Mouse (Mus musculus): ENCODE measurements at regions not wholly inside any gene's neighbourhood (a gene's known extent, or its start where the extent isn't known, plus 50 kb on each side); places are given as distances from the start of the nearest gene placed in this dataset.

- no peaks in the 10 kb centered on the region for H3K27me3 ChIP-seq
- no peak overlapping the region for H3K4me3 ChIP-seq (replicated peaks)
- H3K4me2 ChIP-seq = no peak overlapping the region
- H3K4me1 ChIP-seq (replicated peaks) = no peaks in the 10 kb centered on the region
- 77% methylated on average over 3 of the region's 3 CpGs for WGBS
- H3K27ac ChIP-seq = no peak overlapping the region
- ATAC-seq (ENCODE audit: insufficient number of reproducible peaks, insufficient read depth, low FRiP score, low TSS enrichment, low read depth) = no peak
- no peak overlapping the region for H3K9ac ChIP-seq (replicated peaks)
- H3K36me3 ChIP-seq = no peaks in the 10 kb centered on the region
- H3K9me3 ChIP-seq = no peaks in the 10 kb centered on the region
Measured at GRCm38 (mm10) chr14:9338220-9338619, 672.2 kb upstream of the 4930452B06Rik start.

- Histone ChIP-seq H3K4me3 (replicated peaks) (no peak overlapping the region), H3K4me2 (no peak overlapping the region), H3K9ac (replicated peaks) (no peak overlapping the region), H3K9me3 (no peaks in the 10 kb centered on the region), H3K36me3 (no peaks in the 10 kb centered on the region), H3K4me1 (replicated peaks) (no peaks in the 10 kb centered on the region), H3K27ac (no peak overlapping the region), H3K27me3 (no peaks in the 10 kb centered on the region)
- ATAC-seq (ENCODE audit: insufficient number of reproducible peaks, insufficient read depth, low FRiP score, low TSS enrichment, low read depth) = no peak
- WGBS = 86% methylated on average over 3 of the region's 3 CpGs
Measured at GRCm38 (mm10) chr14:9337107-9337506, 671.1 kb upstream of the 4930452B06Rik start.

GRCm38 (mm10) chr14:9331593-9331992 lies 665.6 kb upstream of the 4930452B06Rik start:
- H3K36me3 ChIP-seq = no peaks in the 10 kb centered on the region
- H3K9ac ChIP-seq (replicated peaks) = no peak overlapping the region
- 68% methylated on average over 3 of the region's 3 CpGs for WGBS
- no peak for ATAC-seq (ENCODE audit: insufficient number of reproducible peaks, insufficient read depth, low FRiP score, low TSS enrichment, low read depth)
- H3K27me3 ChIP-seq = no peaks in the 10 kb centered on the region
- no peaks in the 10 kb centered on the region for H3K4me1 ChIP-seq (replicated peaks)
- H3K9me3 ChIP-seq = no peaks in the 10 kb centered on the region
- H3K4me2 ChIP-seq = no peak overlapping the region
- no peak overlapping the region for H3K4me3 ChIP-seq (replicated peaks)
- H3K27ac ChIP-seq = no peak overlapping the region

DNA sequence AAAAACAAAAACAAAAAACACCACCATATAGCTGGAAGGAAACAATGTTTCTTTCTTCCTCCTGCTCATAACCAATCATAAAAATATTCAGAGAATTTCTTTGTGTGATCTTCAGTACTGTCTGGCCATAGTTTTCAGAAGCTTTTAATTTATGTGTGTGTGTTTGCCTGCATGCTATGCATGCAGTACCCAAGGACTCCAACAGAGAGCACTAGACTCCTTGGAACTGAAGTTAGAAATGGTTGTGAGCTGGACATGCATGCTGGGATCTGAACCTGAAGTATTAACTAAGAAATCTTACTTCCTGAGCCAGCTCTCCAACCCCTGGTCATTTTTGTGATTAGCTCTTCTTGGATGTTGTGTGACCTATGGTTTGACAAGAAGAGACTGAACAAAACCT lies 664.7 kb upstream of the 4930452B06Rik start:
- ATAC-seq (ENCODE audit: insufficient number of reproducible peaks, insufficient read depth, low FRiP score, low TSS enrichment, low read depth) = no peak
- H3K9ac ChIP-seq (replicated peaks) = no peak overlapping the region
- no peaks in the 10 kb centered on the region for H3K4me1 ChIP-seq (replicated peaks)
- no peaks in the 10 kb centered on the region for H3K36me3 ChIP-seq
- no peak overlapping the region for H3K27ac ChIP-seq
- H3K9me3 ChIP-seq = no peaks in the 10 kb centered on the region
- no peak overlapping the region for H3K4me3 ChIP-seq (replicated peaks)
- no peak overlapping the region for H3K4me2 ChIP-seq
- no peaks in the 10 kb centered on the region for H3K27me3 ChIP-seq

GRCm38 (mm10) chr14:9329839-9330485 lies 663.9 kb upstream of the 4930452B06Rik start:
- H3K27ac ChIP-seq = no peak overlapping the region
- WGBS = 88% methylated on average over 12 of the region's 12 CpGs
- no peak overlapping the region for H3K4me2 ChIP-seq
- ATAC-seq (ENCODE audit: insufficient number of reproducible peaks, insufficient read depth, low FRiP score, low TSS enrichment, low read depth) = no peak
- no peaks in the 10 kb centered on the region for H3K36me3 ChIP-seq
- H3K9me3 ChIP-seq = no peaks in the 10 kb centered on the region
- H3K9ac ChIP-seq (replicated peaks) = no peak overlapping the region
- no peak overlapping the region for H3K4me3 ChIP-seq (replicated peaks)
- no peaks in the 10 kb centered on the region for H3K27me3 ChIP-seq
- H3K4me1 ChIP-seq (replicated peaks) = no peaks in the 10 kb centered on the region

DNA sequence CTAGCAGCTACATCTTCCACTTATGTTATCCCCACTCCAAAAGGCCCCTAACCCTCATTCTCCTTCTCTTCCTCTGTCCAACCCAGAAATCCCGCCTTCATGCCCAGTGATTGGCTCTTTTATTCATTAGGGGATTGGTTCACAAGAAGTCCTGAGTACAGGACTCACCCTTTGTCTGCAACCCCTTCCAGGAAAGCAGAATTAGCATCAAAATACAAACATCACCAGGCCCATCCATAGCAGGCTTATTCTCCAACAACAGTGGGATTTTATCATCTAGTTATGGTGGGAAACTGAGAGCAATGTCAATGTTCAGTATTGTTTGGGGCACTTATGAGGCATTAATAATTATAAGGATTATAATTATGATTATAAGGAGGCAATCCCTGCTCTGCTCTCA lies 661.3 kb upstream of the 4930452B06Rik start:
- Histone ChIP-seq H3K4me1 (replicated peaks) (no peaks in the 10 kb centered on the region), H3K27me3 (no peaks in the 10 kb centered on the region), H3K27ac (no peak overlapping the region), H3K9ac (replicated peaks) (no peak overlapping the region), H3K4me3 (replicated peaks) (no peak overlapping the region), H3K4me2 (no peak overlapping the region), H3K9me3 (no peaks in the 10 kb centered on the region), H3K36me3 (no peaks in the 10 kb centered on the region)
- 97% methylated on average over 1 of the region's 1 CpGs for WGBS
- no peak for ATAC-seq (ENCODE audit: insufficient number of reproducible peaks, insufficient read depth, low FRiP score, low TSS enrichment, low read depth)

DNA sequence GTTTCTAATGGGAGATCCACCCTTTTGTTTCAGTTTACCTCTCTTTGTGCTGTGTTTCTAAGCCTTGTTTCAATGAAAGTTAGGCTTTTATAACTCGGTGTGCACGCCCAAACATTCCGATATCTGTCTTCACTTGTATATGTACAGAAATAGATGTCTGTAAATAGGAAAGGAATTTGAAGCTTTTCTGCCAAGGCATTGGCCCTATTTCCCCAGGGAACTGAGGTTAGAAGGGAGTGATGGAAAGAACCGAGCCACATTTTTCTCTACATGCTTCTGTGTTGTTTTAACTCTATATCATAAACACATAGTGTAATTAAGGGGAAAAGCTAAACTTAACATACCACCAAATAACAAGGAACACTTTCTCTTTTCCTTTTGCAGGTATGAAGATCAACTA lies 653.8 kb upstream of the 4930452B06Rik start:
- Histone ChIP-seq H3K9me3 (no peaks in the 10 kb centered on the region), H3K4me3 (replicated peaks) (no peak overlapping the region), H3K36me3 (no peaks in the 10 kb centered on the region), H3K9ac (replicated peaks) (no peak overlapping the region), H3K4me2 (no peak overlapping the region), H3K27me3 (no peaks in the 10 kb centered on the region), H3K27ac (no peak overlapping the region), H3K4me1 (replicated peaks) (no peaks in the 10 kb centered on the region; the same call in 1 of the 2 replicates)
- no peak for ATAC-seq (ENCODE audit: insufficient number of reproducible peaks, insufficient read depth, low FRiP score, low TSS enrichment, low read depth)
- WGBS = 61% methylated on average over 4 of the region's 4 CpGs

GRCm38 (mm10) chr14:9318796-9319465 lies 652.9 kb upstream of the 4930452B06Rik start:
- no peak for ATAC-seq (ENCODE audit: insufficient number of reproducible peaks, insufficient read depth, low FRiP score, low TSS enrichment, low read depth)
- H3K27ac ChIP-seq = no peak overlapping the region
- H3K27me3 ChIP-seq = no peaks in the 10 kb centered on the region
- no peak overlapping the region for H3K9ac ChIP-seq (replicated peaks)
- no peaks in the 10 kb centered on the region for H3K36me3 ChIP-seq
- H3K9me3 ChIP-seq = no peaks in the 10 kb centered on the region
- H3K4me3 ChIP-seq (replicated peaks) = no peak overlapping the region
- no peak overlapping the region for H3K4me2 ChIP-seq
- no peaks in the 10 kb centered on the region; the same call in 1 of the 2 replicates for H3K4me1 ChIP-seq (replicated peaks)
- 88% methylated on average over 2 of the region's 2 CpGs for WGBS

GRCm38 (mm10) chr14:9315224-9315623 lies 649.2 kb upstream of the 4930452B06Rik start:
- Histone ChIP-seq H3K27ac (no peak overlapping the region), H3K9me3 (no peaks in the 10 kb centered on the region), H3K4me1 (replicated peaks) (no peaks in the 10 kb centered on the region; the same call in 1 of the 2 replicates), H3K4me2 (no peak overlapping the region), H3K27me3 (no peaks in the 10 kb centered on the region), H3K36me3 (no peaks in the 10 kb centered on the region), H3K9ac (replicated peaks) (no peak overlapping the region), H3K4me3 (replicated peaks) (no peak overlapping the region)
- 57% methylated on average over 3 of the region's 3 CpGs for WGBS
- no peak for ATAC-seq (ENCODE audit: insufficient number of reproducible peaks, insufficient read depth, low FRiP score, low TSS enrichment, low read depth)

- 71% methylated on average over 1 of the region's 1 CpGs for WGBS
- no peak for ATAC-seq (ENCODE audit: insufficient number of reproducible peaks, insufficient read depth, low FRiP score, low TSS enrichment, low read depth)
- H3K4me2 ChIP-seq = no peak overlapping the region
Measured at GRCm38 (mm10) chr14:9296145-9296544, 630.1 kb upstream of the 4930452B06Rik start.

DNA sequence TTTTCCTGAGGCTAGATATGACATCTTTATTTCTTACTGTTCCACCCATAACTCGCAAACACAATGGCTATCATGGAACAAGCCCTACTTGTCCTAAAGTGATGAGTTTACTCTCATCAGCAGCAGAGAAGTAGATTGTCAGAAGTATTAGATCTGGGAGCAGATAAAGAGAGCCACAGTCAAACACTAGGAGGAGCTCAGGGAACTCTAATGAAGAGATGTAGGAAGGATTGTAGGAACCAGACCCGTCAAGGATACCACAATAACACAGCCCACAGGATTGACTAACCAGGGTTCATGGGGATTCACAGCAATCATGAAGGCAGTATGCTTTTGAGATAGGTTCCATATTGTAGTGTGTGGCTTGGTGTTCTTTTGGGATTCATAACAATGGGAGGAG lies 628.5 kb upstream of the 4930452B06Rik start:
- Histone ChIP-seq H3K4me1 (replicated peaks) (no peaks in the 10 kb centered on the region), H3K9ac (replicated peaks) (no peak overlapping the region), H3K27ac (no peak overlapping the region), H3K9me3 (no peaks in the 10 kb centered on the region), H3K4me3 (replicated peaks) (no peak overlapping the region), H3K36me3 (no peaks in the 10 kb centered on the region), H3K27me3 (no peaks in the 10 kb centered on the region), H3K4me2 (no peak overlapping the region)
- 76% methylated on average over 2 of the region's 2 CpGs for WGBS
- ATAC-seq (ENCODE audit: insufficient number of reproducible peaks, insufficient read depth, low FRiP score, low TSS enrichment, low read depth) = no peak

More at GRCm38 (mm10) chr14:9296145-9296544, 630.1 kb upstream of the 4930452B06Rik start:
- H3K27me3 ChIP-seq = no peaks in the 10 kb centered on the region
- H3K27ac ChIP-seq = no peak overlapping the region
- H3K4me3 ChIP-seq (replicated peaks) = no peak overlapping the region
- H3K4me1 ChIP-seq (replicated peaks) = no peaks in the 10 kb centered on the region
- H3K9me3 ChIP-seq = no peaks in the 10 kb centered on the region; the same call in 1 of the 2 replicates
- no peaks in the 10 kb centered on the region for H3K36me3 ChIP-seq
- H3K9ac ChIP-seq (replicated peaks) = no peak overlapping the region

- WGBS = 81% methylated on average over 1 of the region's 1 CpGs
Measured at GRCm38 (mm10) chr14:9288103-9288502, 622.1 kb upstream of the 4930452B06Rik start.

More at GRCm38 (mm10) chr14:9288103-9288502, 622.1 kb upstream of the 4930452B06Rik start:
- no peak overlapping the region for H3K9ac ChIP-seq (replicated peaks)
- no peaks in the 10 kb centered on the region for H3K9me3 ChIP-seq
- no peaks in the 10 kb centered on the region for H3K27me3 ChIP-seq
- no peak for ATAC-seq (ENCODE audit: insufficient number of reproducible peaks, insufficient read depth, low FRiP score, low TSS enrichment, low read depth)
- H3K4me2 ChIP-seq = no peak overlapping the region
- H3K4me3 ChIP-seq (replicated peaks) = no peak overlapping the region
- H3K4me1 ChIP-seq (replicated peaks) = no peaks in the 10 kb centered on the region
- H3K36me3 ChIP-seq = no peaks in the 10 kb centered on the region
- H3K27ac ChIP-seq = no peak overlapping the region
